Mouse (Mus musculus): Measurements from ENCODE around the gene Qrich2. TPM values are rescaled to one million over a fixed set of nuclear protein-coding genes. Genes with fewer than 3 reads are reported as not detected.
"Not testable (repeated sequence)": the region's sequence is repeated elsewhere in the genome, so short reads cannot be mapped to it uniquely, and the experiment has no call there.

The Qrich2 gene
- polyA plus RNA-seq, 1 experiment = 0.06 TPM

GRCm38 (mm10) chr11:116428872-116429859 is 36.9 kb downstream of the Qrich2 start:
- TF ChIP-seq POLR2A (IDR thresholded peaks at IDR 0.05; ENCODE audit: extremely low read depth, insufficient read depth, low read length) = no peak
- TF ChIP-seq CTCF (IDR thresholded peaks at IDR 0.05; ENCODE audit: extremely low read depth, insufficient read depth, low read length) = no peak
- peaks cover 2% of the 10 kb centered on the region for H3K4me1 ChIP-seq (ENCODE audit: control insufficient read depth, insufficient read depth, low read length)
- H3K4me3 ChIP-seq (ENCODE audit: insufficient read depth, low read length) = no peak overlapping the region
- no peak overlapping the region for H3K27ac ChIP-seq (ENCODE audit: insufficient read depth, low read length)

- no peak overlapping the region for H3K27ac ChIP-seq (ENCODE audit: insufficient read depth, low read length)
- TF ChIP-seq POLR2A (IDR thresholded peaks at IDR 0.05; ENCODE audit: extremely low read depth, insufficient read depth, low read length) (no peak), CTCF (IDR thresholded peaks at IDR 0.05; ENCODE audit: extremely low read depth, insufficient read depth, low read length) (no peak)
- peaks cover 2% of the 10 kb centered on the region for H3K4me1 ChIP-seq (ENCODE audit: control insufficient read depth, insufficient read depth, low read length)
- H3K4me3 ChIP-seq (ENCODE audit: insufficient read depth, low read length) = no peak overlapping the region
Measured at GRCm38 (mm10) chr11:116426852-116427575, 39.0 kb downstream of the Qrich2 start.

GRCm38 (mm10) chr11:116426328-116426727 is 39.7 kb downstream of the Qrich2 start:
- not testable (repeated sequence) for H3K4me3 ChIP-seq (ENCODE audit: insufficient read depth, low read length); H3K27ac ChIP-seq (ENCODE audit: insufficient read depth, low read length); H3K4me1 ChIP-seq (ENCODE audit: control insufficient read depth, insufficient read depth, low read length)

GRCm38 (mm10) chr11:116424621-116425407 is 41.2 kb downstream of the Qrich2 start:
- Histone ChIP-seq H3K4me3 (ENCODE audit: insufficient read depth, low read length) (no peak overlapping the region), H3K4me1 (ENCODE audit: control insufficient read depth, insufficient read depth, low read length) (no peaks in the 10 kb centered on the region), H3K27ac (ENCODE audit: insufficient read depth, low read length) (no peak overlapping the region)
- TF ChIP-seq CTCF (IDR thresholded peaks at IDR 0.05; ENCODE audit: extremely low read depth, insufficient read depth, low read length) (no peak), POLR2A (IDR thresholded peaks at IDR 0.05; ENCODE audit: extremely low read depth, insufficient read depth, low read length) (no peak)

- TF ChIP-seq CTCF (IDR thresholded peaks at IDR 0.05; ENCODE audit: extremely low read depth, insufficient read depth, low read length) (no peak), POLR2A (IDR thresholded peaks at IDR 0.05; ENCODE audit: extremely low read depth, insufficient read depth, low read length) (no peak)
- Histone ChIP-seq H3K4me3 (ENCODE audit: insufficient read depth, low read length) (no peak overlapping the region), H3K27ac (ENCODE audit: insufficient read depth, low read length) (no peak overlapping the region), H3K4me1 (ENCODE audit: control insufficient read depth, insufficient read depth, low read length) (no peaks in the 10 kb centered on the region)
Measured at GRCm38 (mm10) chr11:116423782-116424620, 42.0 kb downstream of the Qrich2 start.

GRCm38 (mm10) chr11:116423214-116423613 is 42.8 kb downstream of the Qrich2 start:
- TF ChIP-seq CTCF (IDR thresholded peaks at IDR 0.05; ENCODE audit: extremely low read depth, insufficient read depth, low read length) (no peak), POLR2A (IDR thresholded peaks at IDR 0.05; ENCODE audit: extremely low read depth, insufficient read depth, low read length) (no peak)
- no peak overlapping the region for H3K4me3 ChIP-seq (ENCODE audit: insufficient read depth, low read length)
- H3K4me1 ChIP-seq (ENCODE audit: control insufficient read depth, insufficient read depth, low read length) = no peaks in the 10 kb centered on the region
- H3K27ac ChIP-seq (ENCODE audit: insufficient read depth, low read length) = no peak overlapping the region

- TF ChIP-seq POLR2A (IDR thresholded peaks at IDR 0.05; ENCODE audit: extremely low read depth, insufficient read depth, low read length) = no peak
- TF ChIP-seq CTCF (IDR thresholded peaks at IDR 0.05; ENCODE audit: extremely low read depth, insufficient read depth, low read length) = no peak
- no peak overlapping the region for H3K27ac ChIP-seq (ENCODE audit: insufficient read depth, low read length)
Measured at GRCm38 (mm10) chr11:116422562-116422961, 43.5 kb downstream of the Qrich2 start.

GRCm38 (mm10) chr11:116421102-116421501 is 44.9 kb downstream of the Qrich2 start:
- Histone ChIP-seq H3K27ac (ENCODE audit: insufficient read depth, low read length) (no peak overlapping the region), H3K4me1 (ENCODE audit: control insufficient read depth, insufficient read depth, low read length) (no peaks in the 10 kb centered on the region), H3K4me3 (ENCODE audit: insufficient read depth, low read length) (no peak overlapping the region)
- TF ChIP-seq POLR2A (IDR thresholded peaks at IDR 0.05; ENCODE audit: extremely low read depth, insufficient read depth, low read length) (no peak), CTCF (IDR thresholded peaks at IDR 0.05; ENCODE audit: extremely low read depth, insufficient read depth, low read length) (no peak)

More at GRCm38 (mm10) chr11:116422562-116422961, 43.5 kb downstream of the Qrich2 start:
- H3K4me1 ChIP-seq (ENCODE audit: control insufficient read depth, insufficient read depth, low read length) = no peaks in the 10 kb centered on the region
- H3K4me3 ChIP-seq (ENCODE audit: insufficient read depth, low read length) = no peak overlapping the region

Measured in cortical plate, adult 2 months (tissue).